Mouse (Mus musculus) forebrain, embryonic 15.5 days (tissue): ENCODE results near the gene Sos2. TPM values are rescaled to one million over a fixed set of nuclear protein-coding genes. Genes with fewer than 3 reads are reported as not detected.

Source experiments
- ATAC-seq: fragments of 200-750 bp; cut with Nextera tagmentation; replicated peaks from 2 replicates; pipeline ENCODE4 v1.8.0; 2017; ENCODE audit warnings: mild to moderate bottlenecking, moderate TSS enrichment, moderate library complexity
- H3K27ac ChIP-seq: fragments of 300-500 bp; sonication (generic); replicated peaks from 2 replicates; pipeline ENCODE4 v1.5.1; 2015; ENCODE audit warnings: mild to moderate bottlenecking, inconsistent platforms
- H3K27me3 ChIP-seq: fragments of 300-500 bp; sonication (generic); 2 replicates; pipeline ENCODE4 v1.6.1; 2015; ENCODE audit warnings: inconsistent platforms
- H3K36me3 ChIP-seq: fragments of 300-500 bp; sonication (generic); 2 replicates; pipeline ENCODE4 v1.6.1; 2015; ENCODE audit warnings: mild to moderate bottlenecking, inconsistent platforms
- H3K4me1 ChIP-seq: fragments of 300-500 bp; sonication (generic); 2 replicates; pipeline ENCODE4 v1.6.1; 2015; ENCODE audit warnings: inconsistent platforms
- H3K4me2 ChIP-seq: fragments of 300-500 bp; sonication (generic); replicated peaks from 2 replicates; pipeline ENCODE4 v1.6.1; 2015; ENCODE audit warnings: mild to moderate bottlenecking, inconsistent platforms
- H3K4me3 ChIP-seq: fragments of 300-500 bp; sonication (generic); 2 replicates; pipeline ENCODE4 v1.5.1; 2015; ENCODE audit warnings: mild to moderate bottlenecking, inconsistent platforms
- H3K9ac ChIP-seq: fragments of 300-500 bp; sonication (generic); replicated peaks from 2 replicates; pipeline ENCODE4 v1.6.1; 2015; ENCODE audit warnings: mild to moderate bottlenecking, inconsistent platforms
- H3K9me3 ChIP-seq: fragments of 300-500 bp; sonication (generic); 2 replicates; pipeline ENCODE4 v1.6.1; 2016; ENCODE audit warnings: inconsistent platforms
- WGBS: fragments of 180-500 bp; shearing (Covaris S2); methylation state at CpG from one replicate; pipeline ENCODE4 v1.1.7; 2015; ENCODE audit warnings: mixed read lengths; 5-methylcytosine and 5-hydroxymethylcytosine counted together
- polyA plus RNA-seq: library from polyadenylated mRNA; unstranded; fragments of >200 nt; fragmentation: Nextera tagmentation; extraction: Ambion mirVana; gene quantifications from 2 replicates; pipeline ENCODE4 v1.2.1, GENCODE M21; 2015

Gene Sos2
- 10.3 and 11.2 TPM in 2 replicates for polyA plus RNA-seq

DNA sequence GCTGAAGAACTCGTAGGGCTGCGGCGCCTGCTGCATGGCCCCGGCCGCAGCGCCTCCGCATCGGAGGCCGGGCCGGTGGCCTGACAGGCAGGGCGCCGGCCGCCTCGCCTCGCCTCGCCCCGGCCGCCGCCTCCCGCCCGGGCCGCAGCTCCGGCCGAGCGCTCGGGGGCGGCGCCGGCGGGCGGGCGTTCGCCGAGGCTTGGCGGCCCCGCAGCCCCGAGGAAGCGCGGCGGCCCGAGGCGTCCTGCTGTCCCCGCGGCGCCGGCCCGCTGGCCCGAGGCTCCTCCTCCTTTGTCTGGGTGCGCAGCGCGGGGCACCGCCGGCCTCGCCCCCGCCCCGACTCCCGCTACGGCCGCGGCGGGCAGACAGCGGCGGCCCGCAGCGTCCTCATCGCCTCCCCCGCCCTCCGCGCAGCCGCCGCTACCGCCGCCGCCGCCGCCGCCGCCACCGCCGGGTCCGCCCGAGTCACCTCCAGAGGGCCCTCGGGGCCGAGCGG is at the start of gene Sos2:
TSS of gene Sos2 (minus strand) at position 287 of the 496 bp plus-strand sequence.
- H3K4me3 ChIP-seq: peak within 1 kb of the TSS; percentile 100
- H3K9ac ChIP-seq: peak within 1 kb of the TSS; percentile 94
- ATAC-seq: peak; percentile 76
- H3K27ac ChIP-seq: peak within 1 kb of the TSS; percentile 95
- H3K9me3 ChIP-seq: no peaks in the 10 kb centered on the region
- 1% methylated on average over 43 of the region's 85 CpGs for WGBS
- H3K36me3 ChIP-seq: no peaks in the 10 kb centered on the region
- no peaks in the 10 kb centered on the region for H3K27me3 ChIP-seq
- peaks cover 25% of the 10 kb centered on the region for H3K4me1 ChIP-seq
- H3K4me2 ChIP-seq: peak within 1 kb of the TSS; percentile 73

- peaks cover 5% of the 10 kb centered on the region for H3K4me1 ChIP-seq
- no peaks in the 10 kb centered on the region for H3K9me3 ChIP-seq
- H3K4me3 ChIP-seq: no peak overlapping the region
- no peak overlapping the region for H3K4me2 ChIP-seq
- no peak for ATAC-seq
- no peaks in the 10 kb centered on the region for H3K27me3 ChIP-seq
- WGBS: 72% methylated on average over 1 of the region's 1 CpGs
- no peak overlapping the region for H3K27ac ChIP-seq
- no peak overlapping the region for H3K9ac ChIP-seq
- no peaks in the 10 kb centered on the region for H3K36me3 ChIP-seq
Observed at GRCm38 (mm10) chr12:69730306-69730705, 48.7 kb upstream of the Sos2 start.

DNA sequence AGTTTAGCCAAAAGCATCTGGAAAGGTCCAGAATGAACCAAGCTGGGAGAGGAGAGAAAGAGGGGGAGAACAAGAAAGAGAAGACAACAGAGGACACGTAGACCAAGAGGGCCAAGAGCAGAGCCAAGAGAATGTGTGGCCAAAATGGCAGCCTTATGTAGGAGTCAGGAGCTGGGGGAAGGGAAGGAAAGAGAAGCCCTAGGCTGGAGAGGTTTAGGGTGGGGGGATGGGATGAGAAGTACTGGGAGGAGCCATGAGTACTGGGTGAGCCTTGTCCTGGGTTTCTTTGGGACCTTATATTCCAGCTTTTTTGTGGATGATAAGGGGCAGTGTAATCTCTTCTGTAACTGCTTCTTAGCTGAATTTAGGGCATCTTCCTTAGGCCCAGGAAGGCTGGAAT is 47.6 kb upstream of the Sos2 start:
- no peak for ATAC-seq
- no peak overlapping the region for H3K4me2 ChIP-seq
- peak overlapping the region; percentile 47 for H3K27ac ChIP-seq
- no peaks in the 10 kb centered on the region for H3K36me3 ChIP-seq
- no peaks in the 10 kb centered on the region for H3K27me3 ChIP-seq
- 95% methylated on average over 1 of the region's 1 CpGs for WGBS
- no peaks in the 10 kb centered on the region for H3K9me3 ChIP-seq
- H3K4me1 ChIP-seq: peaks cover 8% of the 10 kb centered on the region
- no peak overlapping the region for H3K9ac ChIP-seq
- H3K4me3 ChIP-seq: no peak overlapping the region

DNA sequence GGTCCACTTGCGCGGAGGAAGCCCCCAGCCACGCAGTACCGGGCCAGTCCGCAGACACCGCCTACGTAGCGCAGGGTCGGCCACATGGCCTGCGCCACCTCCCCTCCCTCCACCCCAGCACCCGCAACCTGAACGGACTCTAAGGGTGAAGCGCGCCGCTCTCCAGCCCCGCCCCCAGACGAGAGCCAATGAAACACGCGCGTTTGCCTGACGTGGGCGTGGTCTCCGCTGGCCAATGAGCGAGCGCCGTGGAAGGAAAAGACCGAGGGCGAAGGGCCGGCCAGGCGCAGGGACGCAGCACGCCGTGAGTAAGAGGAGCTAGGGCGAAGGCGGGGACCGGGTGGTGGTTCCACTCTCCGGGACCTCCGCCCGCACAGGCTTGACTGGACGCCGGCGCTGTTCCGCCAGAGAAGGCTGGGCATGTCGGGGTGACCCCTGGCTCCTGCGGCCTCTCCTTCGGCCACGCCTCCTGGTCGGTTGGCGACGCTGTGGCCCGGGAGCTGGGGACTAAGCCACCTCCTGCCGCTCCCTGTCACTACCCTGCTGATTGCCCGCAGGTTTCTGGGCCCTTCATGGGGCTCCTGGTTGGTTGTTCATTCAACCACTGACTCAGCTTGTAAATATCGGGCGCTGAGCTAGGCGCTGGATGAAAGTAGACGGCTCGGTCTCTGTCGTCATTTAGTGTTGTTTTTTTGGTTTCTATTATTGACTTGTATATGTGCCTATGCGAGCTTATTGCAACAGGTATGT is 43.2 kb upstream of the Sos2 start, which contains the start of the genes L2hgdh and Atp5s:
TSS of gene L2hgdh (minus strand) at position 163 of the 750 bp plus-strand sequence.
TSS of gene Atp5s (plus strand) at position 240 of the 750 bp plus-strand sequence.
- peak within 1 kb of the TSS; percentile 84 for H3K4me3 ChIP-seq

DNA sequence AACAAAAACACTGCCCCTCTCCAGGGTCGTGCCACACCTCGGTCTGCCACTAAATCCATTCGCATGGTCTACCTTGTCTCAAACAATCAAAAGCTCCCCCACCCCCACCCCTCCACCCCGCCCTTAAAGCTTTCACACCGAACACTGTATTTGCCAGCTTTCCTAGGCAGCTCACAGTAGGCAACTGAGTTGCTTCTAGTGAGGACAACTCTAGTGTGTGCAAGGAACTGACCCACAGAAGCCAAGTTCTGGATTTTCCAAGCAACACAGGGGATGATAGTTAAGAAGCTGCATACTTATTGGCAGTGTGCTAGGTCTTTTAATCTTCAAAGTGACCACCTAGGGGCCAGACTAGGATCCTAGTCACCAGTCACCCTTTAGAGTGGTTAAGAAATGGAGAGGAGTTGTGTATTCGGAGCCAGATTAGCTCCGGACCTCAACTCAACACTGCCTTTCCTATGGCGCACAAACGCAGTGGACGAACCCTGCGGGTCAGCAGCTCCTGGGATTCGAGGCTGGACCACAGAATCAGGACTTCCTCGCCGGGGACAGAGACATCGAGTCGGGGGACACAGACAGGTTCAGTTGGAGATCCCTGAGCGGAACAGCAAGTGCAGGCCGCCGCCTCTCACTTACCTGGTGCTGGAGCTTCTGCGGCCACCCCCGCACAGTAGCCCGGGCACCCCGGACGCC is 42.5 kb upstream of the Sos2 start:
- Histone ChIP-seq H3K27ac (no peak overlapping the region), H3K9ac (peak overlapping the region; percentile 73), H3K4me1 (peaks cover 15% of the 10 kb centered on the region), H3K4me2 (peak overlapping the region; percentile 72), H3K4me3 (peak overlapping the region; percentile 84), H3K9me3 (peaks cover 5% of the 10 kb centered on the region; the same call in 1 of the 2 replicates), H3K36me3 (peaks cover 14% of the 10 kb centered on the region), H3K27me3 (no peaks in the 10 kb centered on the region)
- WGBS: under 1% methylated on average over 24 of the region's 24 CpGs
- peak; percentile 14 for ATAC-seq

More for the DNA sequence above, 43.2 kb upstream of the Sos2 start, which contains the start of the genes L2hgdh and Atp5s:
- H3K4me2 ChIP-seq: peak within 1 kb of the TSS; percentile 72
- H3K9me3 ChIP-seq: no peaks in the 10 kb centered on the region
- no peaks in the 10 kb centered on the region for H3K27me3 ChIP-seq
- ATAC-seq: peak; percentile 97
- WGBS: under 1% methylated on average over 60 of the region's 60 CpGs
- peaks cover 15% of the 10 kb centered on the region for H3K4me1 ChIP-seq
- H3K36me3 ChIP-seq: peaks cover 7% of the 10 kb centered on the region
- H3K27ac ChIP-seq: peak within 1 kb of the TSS; percentile 66
- H3K9ac ChIP-seq: peak within 1 kb of the TSS; percentile 73

- peaks cover 17% of the 10 kb centered on the region for H3K36me3 ChIP-seq
- peak overlapping the region; percentile 84 for H3K4me3 ChIP-seq
- H3K4me1 ChIP-seq: peaks cover 15% of the 10 kb centered on the region
- ATAC-seq: no peak
- H3K27me3 ChIP-seq: no peaks in the 10 kb centered on the region
- no peak overlapping the region for H3K27ac ChIP-seq
- WGBS: 60% methylated on average over 2 of the region's 2 CpGs
- peaks cover 8% of the 10 kb centered on the region; the same call in 1 of the 2 replicates for H3K9me3 ChIP-seq
- no peak overlapping the region for H3K9ac ChIP-seq
- peak overlapping the region; percentile 72 for H3K4me2 ChIP-seq
Observed at GRCm38 (mm10) chr12:69723376-69723775, 41.7 kb upstream of the Sos2 start.

GRCm38 (mm10) chr12:69722857-69723256 is 41.2 kb upstream of the Sos2 start:
- no peak overlapping the region for H3K9ac ChIP-seq

GRCm38 (mm10) chr12:69713628-69714027 is 32.0 kb upstream of the Sos2 start:
- Histone ChIP-seq H3K36me3 (peaks cover 4% of the 10 kb centered on the region; the same call in 1 of the 2 replicates), H3K9me3 (peaks cover 5% of the 10 kb centered on the region; the same call in 1 of the 2 replicates), H3K4me1 (no peaks in the 10 kb centered on the region), H3K4me3 (no peak overlapping the region), H3K4me2 (no peak overlapping the region), H3K9ac (no peak overlapping the region), H3K27me3 (no peaks in the 10 kb centered on the region), H3K27ac (no peak overlapping the region)
- ATAC-seq: no peak

More at GRCm38 (mm10) chr12:69722857-69723256, 41.2 kb upstream of the Sos2 start:
- WGBS: 88% methylated on average over 3 of the region's 3 CpGs
- ATAC-seq: no peak
- Histone ChIP-seq H3K4me1 (peaks cover 15% of the 10 kb centered on the region), H3K4me3 (no peak overlapping the region), H3K27ac (no peak overlapping the region), H3K36me3 (peaks cover 20% of the 10 kb centered on the region), H3K4me2 (no peak overlapping the region), H3K9me3 (peaks cover 12% of the 10 kb centered on the region; the same call in 1 of the 2 replicates), H3K27me3 (no peaks in the 10 kb centered on the region)

DNA sequence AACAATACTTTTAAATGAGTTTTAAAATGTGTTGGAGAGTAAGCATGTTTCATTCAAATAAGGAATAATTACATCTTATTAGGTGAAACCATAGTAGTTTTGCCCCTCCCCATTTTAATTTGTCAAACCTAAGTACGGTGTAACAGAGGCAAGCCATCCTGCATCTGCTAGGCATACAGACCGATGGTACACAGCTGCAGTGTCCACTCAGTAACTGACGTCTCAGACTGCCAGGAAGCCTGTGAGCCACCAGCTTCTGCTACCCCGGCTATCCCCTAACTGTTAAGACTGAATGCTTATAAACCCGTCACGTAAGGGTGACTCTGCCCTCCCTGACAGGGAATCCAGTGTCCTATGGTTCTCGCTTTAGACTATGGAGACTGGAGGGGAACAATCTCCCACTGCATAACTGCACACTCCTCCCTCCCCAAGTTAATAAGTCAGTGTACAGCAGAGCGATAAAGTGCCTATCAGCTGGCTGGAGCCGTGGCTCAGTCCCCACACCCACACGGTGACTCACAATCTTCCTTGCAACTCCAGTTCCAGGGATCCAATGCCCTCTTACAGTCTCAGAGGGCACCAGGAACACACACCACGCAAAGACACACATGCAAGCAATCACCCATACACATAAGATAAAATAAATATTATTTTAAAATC is 23.3 kb upstream of the Sos2 start:
- H3K4me3 ChIP-seq: no peak overlapping the region
- no peaks in the 10 kb centered on the region for H3K9me3 ChIP-seq
- H3K27ac ChIP-seq: no peak overlapping the region
- no peak for ATAC-seq
- H3K27me3 ChIP-seq: no peaks in the 10 kb centered on the region
- H3K4me2 ChIP-seq: no peak overlapping the region
- no peak overlapping the region for H3K9ac ChIP-seq
- 91% methylated on average over 11 of the region's 11 CpGs for WGBS
- no peaks in the 10 kb centered on the region for H3K4me1 ChIP-seq
- H3K36me3 ChIP-seq: no peaks in the 10 kb centered on the region

DNA sequence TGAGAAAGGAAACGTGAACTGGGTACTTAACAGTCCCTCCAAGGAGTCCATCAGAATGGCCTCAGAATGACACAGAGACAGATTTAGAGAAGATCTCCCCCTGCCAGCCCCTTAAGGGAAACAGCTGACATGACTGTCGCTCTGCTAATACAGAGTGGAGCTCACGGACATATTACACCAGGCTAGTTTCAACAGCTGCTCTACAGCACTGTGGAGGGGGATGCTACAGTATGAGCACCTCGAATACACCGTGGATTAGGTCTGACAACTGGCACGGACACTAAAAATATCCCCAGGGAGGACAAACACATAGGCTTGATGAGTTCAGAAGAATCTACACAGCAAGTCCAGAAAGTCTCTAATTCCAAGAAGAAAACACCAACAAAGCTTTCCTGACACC is 16.7 kb upstream of the Sos2 start:
- Histone ChIP-seq H3K4me2 (no peak overlapping the region), H3K9me3 (no peaks in the 10 kb centered on the region), H3K4me3 (no peak overlapping the region), H3K27ac (no peak overlapping the region), H3K4me1 (no peaks in the 10 kb centered on the region), H3K27me3 (no peaks in the 10 kb centered on the region), H3K36me3 (no peaks in the 10 kb centered on the region), H3K9ac (no peak overlapping the region)
- 86% methylated on average over 6 of the region's 6 CpGs for WGBS
- ATAC-seq: no peak

DNA sequence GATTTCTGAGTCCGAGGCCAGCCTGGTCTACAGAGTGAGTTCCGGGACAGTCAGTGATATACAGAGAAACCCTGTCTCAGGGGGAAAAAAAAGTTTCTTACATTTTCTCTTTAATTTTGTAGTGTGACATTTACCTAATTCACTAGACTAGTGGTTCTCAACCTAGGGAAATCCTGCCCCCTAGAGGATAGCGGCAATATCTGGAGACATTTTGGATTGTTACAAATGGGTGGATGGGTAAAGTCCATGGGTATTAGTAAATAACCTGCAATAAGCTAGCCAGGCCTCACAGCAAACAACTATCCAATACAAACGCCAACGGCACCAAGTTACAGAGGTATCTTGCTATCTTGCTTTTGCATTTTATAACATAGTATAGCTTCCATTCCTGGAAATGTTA is 15.1 kb upstream of the Sos2 start:
- H3K27ac ChIP-seq: no peak overlapping the region
- ATAC-seq: no peak
- H3K36me3 ChIP-seq: no peaks in the 10 kb centered on the region
- 73% methylated on average over 5 of the region's 5 CpGs for WGBS
- no peaks in the 10 kb centered on the region for H3K27me3 ChIP-seq
- no peak overlapping the region for H3K4me2 ChIP-seq
- H3K4me1 ChIP-seq: no peaks in the 10 kb centered on the region
- no peaks in the 10 kb centered on the region for H3K9me3 ChIP-seq
- H3K4me3 ChIP-seq: no peak overlapping the region
- H3K9ac ChIP-seq: no peak overlapping the region
